Mouse (Mus musculus) erythroblast, embryonic 14.5 days (primary cell): ENCODE measurements around the gene Sox6. TPM values are rescaled to one million over a fixed set of nuclear protein-coding genes. Genes with fewer than 3 reads are reported as not detected.
A peak's percentile ranks its signal among the peaks of the same experiment; 100 is the strongest.

Source experiments
- H3K27me3 ChIP-seq: 2 replicates; pipeline ENCODE4 v1.6.1; 2012; ENCODE audit warnings: inconsistent platforms; ENCODE audit not compliant: control insufficient read depth
- H3K36me3 ChIP-seq: 2 replicates; pipeline ENCODE4 v1.6.1; 2012; ENCODE audit warnings: mild to moderate bottlenecking, inconsistent platforms; ENCODE audit not compliant: control insufficient read depth
- H3K4me1 ChIP-seq: 2 replicates; pipeline ENCODE4 v1.6.1; 2012; ENCODE audit warnings: inconsistent platforms; ENCODE audit not compliant: control insufficient read depth
- H3K4me3 ChIP-seq: replicated peaks from 2 replicates; pipeline ENCODE3; 2012; ENCODE audit warnings: moderate library complexity, mild to moderate bottlenecking, inconsistent platforms
- H3K9me3 ChIP-seq: 2 replicates; pipeline ENCODE4 v1.6.1; 2012; ENCODE audit warnings: low read length, inconsistent platforms, mixed read lengths; ENCODE audit not compliant: control insufficient read depth
- GATA1 ChIP-seq: IDR thresholded peaks from 2 replicates; pipeline ENCODE4 v1.6.1; 2012; ENCODE audit warnings: low read length, inconsistent platforms, mixed read lengths
- TAL1 ChIP-seq: IDR thresholded peaks from 3 replicates; pipeline ENCODE4 v1.6.1; 2012; ENCODE audit warnings: low read length, inconsistent platforms, mixed read lengths
- polyA plus RNA-seq: library from polyadenylated mRNA; stranded (reverse); fragments of >175 nt; gene quantifications from 2 replicates; pipeline ENCODE4 v1.2.3, GENCODE M21; 2012

Gene Sox6
- polyA plus RNA-seq, 1 experiment, result 3.7 TPM

GRCm38 (mm10) chr7:115952235-115952634 lies 86.4 kb downstream of the Sox6 start:
- peaks cover 55% of the 10 kb centered on the region for H3K4me1 ChIP-seq

GRCm38 (mm10) chr7:115951689-115952088 lies 86.9 kb downstream of the Sox6 start:
- Histone ChIP-seq H3K27me3 (no peaks in the 10 kb centered on the region; the same call in 1 of the 2 replicates), H3K4me3 (peak overlapping the region; percentile 1), H3K9me3 (no peaks in the 10 kb centered on the region), H3K36me3 (no peaks in the 10 kb centered on the region), H3K4me1 (peaks cover 55% of the 10 kb centered on the region)
- peak; percentile 81 for TF ChIP-seq GATA1
- peak; percentile 69 for TF ChIP-seq TAL1

More at GRCm38 (mm10) chr7:115952235-115952634, 86.4 kb downstream of the Sox6 start:
- no peak overlapping the region for H3K4me3 ChIP-seq
- TF ChIP-seq TAL1, result no peak
- TF ChIP-seq GATA1, result no peak
- no peaks in the 10 kb centered on the region for H3K9me3 ChIP-seq
- H3K36me3 ChIP-seq, result no peaks in the 10 kb centered on the region
- no peaks in the 10 kb centered on the region; the same call in 1 of the 2 replicates for H3K27me3 ChIP-seq

- no peak for TF ChIP-seq TAL1
- TF ChIP-seq GATA1, result no peak
- Histone ChIP-seq H3K27me3 (no peaks in the 10 kb centered on the region), H3K9me3 (no peaks in the 10 kb centered on the region), H3K36me3 (no peaks in the 10 kb centered on the region), H3K4me1 (peaks cover 38% of the 10 kb centered on the region), H3K4me3 (no peak overlapping the region)
Measured at GRCm38 (mm10) chr7:115947916-115948315, 90.7 kb downstream of the Sox6 start.

GRCm38 (mm10) chr7:115946559-115946958 lies 92.0 kb downstream of the Sox6 start:
- peaks cover 38% of the 10 kb centered on the region for H3K4me1 ChIP-seq
- peaks cover 3% of the 10 kb centered on the region for H3K9me3 ChIP-seq
- H3K27me3 ChIP-seq, result no peaks in the 10 kb centered on the region
- H3K36me3 ChIP-seq, result peaks cover 3% of the 10 kb centered on the region; the same call in 1 of the 2 replicates
- H3K4me3 ChIP-seq, result no peak overlapping the region
- TF ChIP-seq GATA1, result no peak
- no peak for TF ChIP-seq TAL1

- Histone ChIP-seq H3K9me3 (peaks cover 3% of the 10 kb centered on the region), H3K27me3 (no peaks in the 10 kb centered on the region), H3K4me3 (no peak overlapping the region), H3K4me1 (peaks cover 38% of the 10 kb centered on the region), H3K36me3 (peaks cover 3% of the 10 kb centered on the region; the same call in 1 of the 2 replicates)
- no peak for TF ChIP-seq TAL1
- no peak for TF ChIP-seq GATA1
Measured at GRCm38 (mm10) chr7:115945516-115945915, 93.1 kb downstream of the Sox6 start.

- peaks cover 3% of the 10 kb centered on the region; the same call in 1 of the 2 replicates for H3K36me3 ChIP-seq
- H3K9me3 ChIP-seq, result peaks cover 3% of the 10 kb centered on the region
- peaks cover 45% of the 10 kb centered on the region for H3K4me1 ChIP-seq
- H3K27me3 ChIP-seq, result no peaks in the 10 kb centered on the region
- H3K4me3 ChIP-seq, result no peak overlapping the region
- TF ChIP-seq TAL1 (no peak), GATA1 (no peak)
Measured at GRCm38 (mm10) chr7:115944250-115944649, 94.3 kb downstream of the Sox6 start.

- Histone ChIP-seq H3K36me3 (peaks cover 3% of the 10 kb centered on the region; the same call in 1 of the 2 replicates), H3K9me3 (peaks cover 3% of the 10 kb centered on the region), H3K4me3 (peak overlapping the region; percentile 7), H3K27me3 (no peaks in the 10 kb centered on the region), H3K4me1 (peaks cover 43% of the 10 kb centered on the region)
- peak; percentile 85 for TF ChIP-seq TAL1
- TF ChIP-seq GATA1, result peak; percentile 91
Measured at GRCm38 (mm10) chr7:115941766-115942165, 96.8 kb downstream of the Sox6 start.

- TF ChIP-seq TAL1 (no peak), GATA1 (no peak)
- Histone ChIP-seq H3K4me3 (no peak overlapping the region), H3K36me3 (peaks cover 3% of the 10 kb centered on the region; the same call in 1 of the 2 replicates), H3K9me3 (peaks cover 3% of the 10 kb centered on the region), H3K27me3 (peaks cover 2% of the 10 kb centered on the region; the same call in 1 of the 2 replicates), H3K4me1 (peaks cover 46% of the 10 kb centered on the region)
Measured at GRCm38 (mm10) chr7:115939292-115939691, 99.3 kb downstream of the Sox6 start.

- peaks cover 32% of the 10 kb centered on the region for H3K4me1 ChIP-seq
- no peaks in the 10 kb centered on the region for H3K36me3 ChIP-seq
- H3K27me3 ChIP-seq, result peaks cover 7% of the 10 kb centered on the region
- no peak for TF ChIP-seq TAL1
- no peak for TF ChIP-seq GATA1
- H3K9me3 ChIP-seq, result no peaks in the 10 kb centered on the region
- no peak overlapping the region for H3K4me3 ChIP-seq
Measured at GRCm38 (mm10) chr7:115936908-115937307, 101.7 kb downstream of the Sox6 start.

GRCm38 (mm10) chr7:115915338-115915737 lies 123.3 kb downstream of the Sox6 start:
- Histone ChIP-seq H3K4me1 (no peaks in the 10 kb centered on the region), H3K36me3 (no peaks in the 10 kb centered on the region), H3K9me3 (no peaks in the 10 kb centered on the region), H3K27me3 (peaks cover 40% of the 10 kb centered on the region), H3K4me3 (no peak overlapping the region)
- TF ChIP-seq TAL1 (no peak), GATA1 (no peak)
